Mouse (Mus musculus): ENCODE measurements around the gene Gm20767.
"Not testable (repeated sequence)": the region's sequence is repeated elsewhere in the genome, so short reads cannot be mapped to it uniquely, and the experiment has no call there.

DNA sequence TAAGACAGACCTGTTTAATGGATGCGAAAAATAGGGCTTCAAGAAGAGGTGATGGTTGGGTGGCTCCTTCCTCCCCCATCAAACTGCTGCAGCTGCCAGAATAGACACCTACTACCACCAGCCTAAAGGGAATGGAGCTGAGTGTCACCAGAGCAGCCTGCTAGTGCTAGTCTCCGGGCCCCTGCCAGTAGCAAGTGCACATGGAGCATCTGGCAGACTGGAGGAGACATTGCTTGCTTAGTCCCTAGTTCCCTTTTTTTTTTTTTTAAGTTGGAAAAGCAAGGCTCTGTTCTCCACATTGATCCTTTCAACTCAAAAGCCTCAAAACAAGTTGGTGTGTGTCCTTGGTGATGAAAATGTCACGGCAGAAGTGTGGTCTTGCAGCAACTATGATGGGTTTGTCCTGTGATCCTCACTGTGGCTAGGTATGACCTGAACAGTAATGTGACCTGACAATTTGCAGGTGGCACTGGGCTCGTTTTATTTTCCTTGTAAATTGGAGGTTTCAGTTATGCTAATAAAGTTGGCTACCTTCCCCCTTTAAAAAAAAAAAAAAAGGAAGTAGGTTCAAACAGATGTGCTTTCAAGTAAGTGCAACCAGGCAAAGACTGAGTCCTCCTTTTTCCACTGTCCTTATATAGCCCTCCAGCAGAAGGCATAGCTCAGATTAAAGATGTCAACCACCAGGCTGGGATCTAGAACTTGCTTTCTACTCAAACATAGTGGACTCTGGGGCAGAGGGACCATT is 9.8 kb downstream of the Gm20767 start:
- TF ChIP-seq CTCF (IDR thresholded peaks at IDR 0.05; ENCODE audit: extremely low read depth, insufficient read length, insufficient replicate concordance, low read depth, low read length); POLR2A (IDR thresholded peaks at IDR 0.05; ENCODE audit: low read depth, low read length): not testable (repeated sequence)

Measured in small intestine, adult 2 months (tissue).